Mouse (Mus musculus) spleen, adult 2 months (tissue): ENCODE measurements around the gene Siva1. TPM values are rescaled to one million over a fixed set of nuclear protein-coding genes. Genes with fewer than 3 reads are reported as not detected.

ENCODE experiments used
- DNase-seq, 2 experiments: peaks; one replicate each; pipeline versions ENCODE4 v3.0.0 to v3.0.0-alpha.2; 2012 to 2021; ENCODE audit warnings: low spot score in 2 of 2, low read depth in 1 of 2
- H3K27ac ChIP-seq: fragments of 200-500 bp; 2 replicates; pipeline ENCODE4 v1.5.1; 2012; ENCODE audit warnings: low read length, inconsistent platforms; ENCODE audit not compliant: insufficient read depth
- H3K27me3 ChIP-seq: fragments of 200-500 bp; 2 replicates; pipeline ENCODE4 v1.6.1; 2012; ENCODE audit warnings: mild to moderate bottlenecking, moderate library complexity, low read length, inconsistent platforms; ENCODE audit not compliant: control insufficient read depth, insufficient read depth
- H3K36me3 ChIP-seq: fragments of 200-500 bp; 2 replicates; pipeline ENCODE4 v1.6.1; 2012; ENCODE audit warnings: mild to moderate bottlenecking, low read length, inconsistent platforms; ENCODE audit not compliant: control insufficient read depth, insufficient read depth
- H3K4me1 ChIP-seq: fragments of 200-500 bp; 2 replicates; pipeline ENCODE4 v1.6.1; 2011; ENCODE audit warnings: inconsistent platforms; ENCODE audit not compliant: control insufficient read depth, insufficient read depth, insufficient read length
- H3K4me3 ChIP-seq: fragments of 200-500 bp; 2 replicates; pipeline ENCODE4 v1.5.1; 2011; ENCODE audit warnings: mild to moderate bottlenecking, inconsistent platforms; ENCODE audit not compliant: insufficient read depth, insufficient read length; ENCODE audit errors: extremely low read depth
- CTCF ChIP-seq: fragments of 200-500 bp; IDR thresholded peaks from 2 replicates; pipeline ENCODE4 v1.5.1; 2011; ENCODE audit warnings: mild to moderate bottlenecking, inconsistent platforms; ENCODE audit not compliant: insufficient read depth, insufficient read length, insufficient replicate concordance; ENCODE audit errors: extremely low read depth
- POLR2A ChIP-seq: fragments of 200-500 bp; IDR thresholded peaks from 2 replicates; pipeline ENCODE4 v1.6.1; 2011; ENCODE audit warnings: low read depth, low read length, inconsistent platforms
- WGBS: fragments of 180-500 bp; shearing (Covaris S2); methylation state at CpG from one replicate; pipeline ENCODE4 v1.1.7; 2018; 5-methylcytosine and 5-hydroxymethylcytosine counted together
- polyA plus RNA-seq: library from polyadenylated mRNA; depleted of rRNA; stranded (reverse); fragments of >200 nt; gene quantifications from 2 replicates; pipeline ENCODE4 v1.2.3, GENCODE M21; 2012; rRNA removed

Siva1 gene
- polyA plus RNA-seq, 1 experiment: 31.6 TPM

- TF ChIP-seq CTCF (no peak), POLR2A (peak; percentile 44)
- no peak for DNase-seq
- 10% methylated on average over 15 of the region's 15 CpGs for WGBS
- Histone ChIP-seq H3K4me3 (peak overlapping the region; percentile 56), H3K27ac (peak overlapping the region; percentile 54; the same call in 1 of the 2 replicates), H3K4me1 (peaks cover 2% of the 10 kb centered on the region; the same call in 1 of the 2 replicates), H3K27me3 (no peaks in the 10 kb centered on the region), H3K36me3 (no peaks in the 10 kb centered on the region)
Observed at GRCm38 (mm10) chr12:112688458-112688857, 44.0 kb downstream of the Siva1 start.

GRCm38 (mm10) chr12:112693185-112694126 lies 49.0 kb downstream of the Siva1 start:
- no peaks in the 10 kb centered on the region for H3K36me3 ChIP-seq
- H3K27ac ChIP-seq: peak overlapping the region; percentile 63
- peaks cover 2% of the 10 kb centered on the region; the same call in 1 of the 2 replicates for H3K4me1 ChIP-seq
- peak; percentile 77 to 89 for DNase-seq
- H3K27me3 ChIP-seq: no peaks in the 10 kb centered on the region
- WGBS: 2% methylated on average over 54 of the region's 54 CpGs
- TF ChIP-seq POLR2A: peak; percentile 87
- no peak for TF ChIP-seq CTCF
- peak overlapping the region; percentile 68 for H3K4me3 ChIP-seq

- Histone ChIP-seq H3K36me3 (no peaks in the 10 kb centered on the region), H3K27me3 (no peaks in the 10 kb centered on the region), H3K27ac (no peak overlapping the region), H3K4me3 (peak overlapping the region; percentile 68; the same call in 1 of the 2 replicates), H3K4me1 (peaks cover under 1% of the 10 kb centered on the region; the same call in 1 of the 2 replicates)
- no peak for DNase-seq
- 68% methylated on average over 10 of the region's 10 CpGs for WGBS
- TF ChIP-seq POLR2A (no peak), CTCF (no peak)
Observed at GRCm38 (mm10) chr12:112694127-112694475, 49.6 kb downstream of the Siva1 start.

- no peaks in the 10 kb centered on the region for H3K27me3 ChIP-seq
Observed at GRCm38 (mm10) chr12:112696806-112697425, 52.4 kb downstream of the Siva1 start.

More at GRCm38 (mm10) chr12:112696806-112697425, 52.4 kb downstream of the Siva1 start:
- 81% methylated on average over 3 of the region's 3 CpGs for WGBS
- TF ChIP-seq POLR2A: no peak
- TF ChIP-seq CTCF: no peak
- H3K4me1 ChIP-seq: peaks cover 1% of the 10 kb centered on the region; the same call in 1 of the 2 replicates
- no peak overlapping the region for H3K27ac ChIP-seq
- DNase-seq: no peak
- no peaks in the 10 kb centered on the region for H3K36me3 ChIP-seq
- no peak overlapping the region for H3K4me3 ChIP-seq

Other genes starting within 250 kb of the Siva1 start
- gene A530016L24Rik, start 155.2 kb upstream of the Siva1 start, polyA plus RNA-seq: 0.39 and 0.53 TPM in 2 replicates
- 0.02 TPM in 1 of 2 replicates, not detected in the other for gene Tmem179, start 127.9 kb upstream of the Siva1 start, polyA plus RNA-seq
- gene Inf2, start 55.9 kb upstream of the Siva1 start, polyA plus RNA-seq: 39.9 and 40.1 TPM in 2 replicates
- gene Adssl1, start 24.6 kb upstream of the Siva1 start, polyA plus RNA-seq: 10.7 and 18.8 TPM in 2 replicates
- gene Akt1, start 30.2 kb downstream of the Siva1 start, polyA plus RNA-seq: 105 and 137 TPM in 2 replicates
- 7.6 and 11.5 TPM in 2 replicates for gene Zbtb42, start 34.1 kb downstream of the Siva1 start, polyA plus RNA-seq
- gene Cep170b, start 75.8 kb downstream of the Siva1 start, polyA plus RNA-seq: 7.6 and 9.1 TPM in 2 replicates
- 332 and 401 TPM in 2 replicates for gene Pld4, start 116.0 kb downstream of the Siva1 start, polyA plus RNA-seq
- gene Ahnak2, start 158.0 kb downstream of the Siva1 start, polyA plus RNA-seq: 0.46 and 0.83 TPM in 2 replicates
- gene Clba1, start 164.3 kb downstream of the Siva1 start, polyA plus RNA-seq: 0.83 and 1.1 TPM in 2 replicates
- gene Cdca4, start 184.7 kb downstream of the Siva1 start, polyA plus RNA-seq: 30.4 and 34.0 TPM in 2 replicates
- gene Gpr132, start 223.5 kb downstream of the Siva1 start, polyA plus RNA-seq: 77.9 and 81.1 TPM in 2 replicates